Mouse (Mus musculus) limb, embryonic 13.5 days (tissue): ENCODE measurements around the gene Gnai2. TPM values are rescaled to one million over a fixed set of nuclear protein-coding genes. Genes with fewer than 3 reads are reported as not detected.

Experiments used
- ATAC-seq: fragments of 200-750 bp; cut with Nextera tagmentation; 2 replicates; pipeline ENCODE4 v1.8.0; 2017; ENCODE audit warnings: low read depth, moderate number of reproducible peaks, moderate TSS enrichment; ENCODE audit not compliant: low FRiP score
- H3K27ac ChIP-seq: fragments of 300-500 bp; sonication (generic); 2 replicates; pipeline ENCODE4 v1.5.1; 2015; ENCODE audit warnings: inconsistent platforms, mild to moderate bottlenecking, moderate library complexity
- H3K27me3 ChIP-seq: fragments of 300-500 bp; sonication (generic); 2 replicates; pipeline ENCODE4 v1.6.1; 2015; ENCODE audit warnings: mild to moderate bottlenecking, inconsistent platforms
- H3K36me3 ChIP-seq: fragments of 300-500 bp; sonication (generic); 2 replicates; pipeline ENCODE4 v1.6.1; 2015; ENCODE audit warnings: inconsistent platforms, mild to moderate bottlenecking, moderate library complexity
- H3K4me1 ChIP-seq: fragments of 300-500 bp; sonication (generic); 2 replicates; pipeline ENCODE4 v1.6.1; 2015; ENCODE audit warnings: inconsistent platforms
- H3K4me2 ChIP-seq: fragments of 300-500 bp; sonication (generic); replicated peaks from 2 replicates; pipeline ENCODE4 v1.6.1; 2015; ENCODE audit warnings: inconsistent platforms, mild to moderate bottlenecking, moderate library complexity
- H3K4me3 ChIP-seq: fragments of 300-500 bp; sonication (generic); 2 replicates; pipeline ENCODE4 v1.5.1; 2015; ENCODE audit warnings: moderate library complexity, mild to moderate bottlenecking, inconsistent platforms
- H3K9ac ChIP-seq: fragments of 300-500 bp; sonication (generic); 2 replicates; pipeline ENCODE4 v1.6.1; 2015; ENCODE audit warnings: mild to moderate bottlenecking, inconsistent platforms
- H3K9me3 ChIP-seq: fragments of 300-500 bp; sonication (generic); 2 replicates; pipeline ENCODE4 v1.6.1; 2016; ENCODE audit warnings: inconsistent platforms
- WGBS: fragments of 180-500 bp; shearing (Covaris S2); methylation state at CpG from one replicate; pipeline ENCODE4 v1.1.7; 2015; 5-methylcytosine and 5-hydroxymethylcytosine counted together
- polyA plus RNA-seq: library from polyadenylated mRNA; unstranded; fragments of >200 nt; fragmentation: Nextera tagmentation; extraction: Ambion mirVana; gene quantifications from 2 replicates; pipeline ENCODE4 v1.2.1, GENCODE M21; 2015

Gene Gnai2
- polyA plus RNA-seq, 1 experiment from 2014 or later = 383 TPM

- H3K27ac ChIP-seq = no peak overlapping the region
- no peaks in the 10 kb centered on the region for H3K27me3 ChIP-seq
- H3K9ac ChIP-seq = no peak overlapping the region
- WGBS = 93% methylated on average over 4 of the region's 4 CpGs
- H3K9me3 ChIP-seq = no peaks in the 10 kb centered on the region
- peaks cover 28% of the 10 kb centered on the region for H3K4me1 ChIP-seq
- H3K36me3 ChIP-seq = peaks cover 62% of the 10 kb centered on the region
- ATAC-seq = no peak
- H3K4me2 ChIP-seq = no peak overlapping the region
- H3K4me3 ChIP-seq = no peak overlapping the region
Observed at GRCm38 (mm10) chr9:107615035-107615434, 20.1 kb downstream of the Gnai2 start.

DNA sequence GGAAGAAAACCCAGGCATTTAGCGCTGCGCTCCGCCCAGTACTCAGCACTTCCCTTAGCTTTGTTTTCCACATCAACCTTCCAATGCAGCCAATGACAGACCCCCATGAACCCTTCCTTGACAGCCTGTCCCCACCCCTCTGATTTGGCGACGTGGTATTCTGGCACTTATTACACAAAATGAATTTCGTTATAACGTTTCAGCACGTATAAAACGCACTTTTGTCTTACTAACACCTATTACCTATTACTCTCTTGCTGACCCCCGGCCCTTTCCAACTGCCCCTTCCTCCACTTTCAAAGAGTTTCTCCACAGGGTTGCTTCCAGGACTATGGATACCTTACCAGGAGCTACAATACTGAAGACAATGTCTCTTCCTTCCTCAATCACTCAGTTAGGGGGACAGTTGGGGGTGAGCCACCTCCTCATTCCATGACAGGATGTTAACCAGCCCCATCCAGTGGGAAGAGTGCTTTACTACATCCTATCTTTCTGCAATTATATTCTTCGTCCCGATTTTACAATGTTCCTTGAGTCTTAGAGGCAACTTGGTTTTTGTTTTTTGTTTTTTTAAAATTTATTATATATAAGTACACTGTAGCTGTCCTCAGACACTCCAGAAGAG is 22.1 kb downstream of the Gnai2 start:
- H3K27me3 ChIP-seq = no peaks in the 10 kb centered on the region
- peak overlapping the region; percentile 51 for H3K9ac ChIP-seq
- WGBS = 11% methylated on average over 12 of the region's 12 CpGs

DNA sequence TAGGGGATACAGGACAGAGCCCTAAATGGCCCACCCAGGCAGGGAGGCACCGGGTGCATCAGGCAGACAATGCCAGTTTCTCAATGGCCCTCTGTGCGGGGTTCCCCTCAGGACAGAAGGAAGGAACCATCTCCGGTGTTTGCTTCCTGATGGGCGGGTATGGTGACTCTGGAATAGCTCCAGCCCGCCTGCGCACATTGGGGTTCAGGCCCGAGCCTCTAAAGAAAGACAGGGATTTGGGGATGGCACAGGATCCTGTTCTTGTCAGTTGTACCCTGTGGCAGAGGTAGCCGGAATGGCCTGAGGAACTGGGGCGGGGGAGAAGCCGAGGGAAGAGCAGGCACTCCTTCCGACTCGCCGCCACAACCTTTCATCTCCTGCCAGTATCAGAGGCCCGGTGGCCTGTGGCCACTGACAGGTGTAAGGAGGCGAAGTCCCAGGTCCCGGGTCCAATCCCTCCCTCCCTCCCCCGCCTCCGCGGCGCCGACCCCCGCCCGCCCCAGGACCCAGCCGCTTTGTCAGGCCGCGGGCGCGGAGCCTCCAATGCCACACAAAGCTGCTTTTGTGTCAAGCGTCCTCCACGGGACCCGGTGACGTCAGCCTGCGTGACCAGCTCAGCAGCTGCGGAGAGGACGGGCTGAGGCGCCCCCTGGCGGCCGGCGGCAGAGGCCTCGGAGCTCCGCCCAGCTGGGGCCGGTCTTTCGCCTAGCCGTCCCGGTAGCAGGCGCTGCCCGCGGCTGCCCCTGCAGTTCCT is 22.8 kb downstream of the Gnai2 start:
- H3K9ac ChIP-seq = peak overlapping the region; percentile 66
- ATAC-seq = peak; percentile 90
- peak overlapping the region; percentile 40 for H3K4me3 ChIP-seq
- no peaks in the 10 kb centered on the region for H3K27me3 ChIP-seq
- WGBS = 7% methylated on average over 45 of the region's 48 CpGs
- H3K36me3 ChIP-seq = peaks cover 36% of the 10 kb centered on the region
- peaks cover 53% of the 10 kb centered on the region for H3K4me1 ChIP-seq
- H3K9me3 ChIP-seq = no peaks in the 10 kb centered on the region
- H3K27ac ChIP-seq = peak overlapping the region; percentile 93
- H3K4me2 ChIP-seq = peak overlapping the region; percentile 70

More for the DNA sequence above, 22.1 kb downstream of the Gnai2 start:
- Histone ChIP-seq H3K9me3 (no peaks in the 10 kb centered on the region), H3K4me1 (peaks cover 46% of the 10 kb centered on the region), H3K4me3 (peak overlapping the region; percentile 40), H3K36me3 (peaks cover 43% of the 10 kb centered on the region), H3K27ac (peak overlapping the region; percentile 82; the same call in 1 of the 2 replicates), H3K4me2 (peak overlapping the region; percentile 70)
- ATAC-seq = 0 out of 2 replicates have a peak, but pooled peaks have one; percentile 2

DNA sequence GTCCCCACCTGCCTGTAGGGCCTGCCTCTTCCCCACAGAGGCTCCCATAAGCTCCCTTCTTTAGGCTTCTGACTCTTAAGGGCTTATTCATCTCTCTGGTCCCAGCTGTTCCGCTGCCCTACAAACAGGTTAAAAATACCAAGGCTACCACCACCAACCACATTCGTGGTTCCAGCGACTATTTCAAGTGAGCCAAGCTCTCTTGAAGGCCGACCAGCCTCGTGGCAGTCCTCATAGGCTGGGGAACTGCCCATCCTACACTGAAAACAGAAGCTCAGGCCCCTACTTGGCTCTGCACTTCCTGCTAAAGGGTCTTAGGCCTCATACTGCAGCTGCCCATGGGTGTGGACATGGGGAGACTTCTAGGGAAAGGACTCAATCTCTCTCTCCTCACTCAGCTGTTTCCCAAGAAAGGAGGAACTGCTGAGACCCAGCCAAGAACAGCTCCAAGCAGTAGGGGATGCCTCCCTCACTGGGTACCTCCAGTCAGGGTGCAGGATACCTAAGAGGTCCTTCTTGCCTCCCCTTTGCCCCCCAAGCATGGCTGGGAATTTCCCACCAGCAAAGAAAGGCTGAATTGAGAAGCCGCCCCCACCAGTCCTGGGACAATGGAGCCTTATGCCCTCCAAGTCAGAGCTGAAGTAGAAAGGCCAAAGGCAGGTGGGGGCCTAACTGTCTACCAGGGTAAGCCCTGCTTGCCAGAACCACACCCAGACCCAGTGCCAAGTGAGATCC is 23.5 kb downstream of the Gnai2 start:
- Histone ChIP-seq H3K4me2 (peak overlapping the region; percentile 70), H3K9me3 (no peaks in the 10 kb centered on the region), H3K9ac (peak overlapping the region; percentile 66), H3K27me3 (no peaks in the 10 kb centered on the region), H3K27ac (peak overlapping the region; percentile 93), H3K4me3 (peak overlapping the region; percentile 40), H3K4me1 (peaks cover 61% of the 10 kb centered on the region), H3K36me3 (peaks cover 31% of the 10 kb centered on the region)
- WGBS = 73% methylated on average over 6 of the region's 6 CpGs
- 0 out of 2 replicates have a peak, but pooled peaks have one; percentile 2 for ATAC-seq

GRCm38 (mm10) chr9:107609433-107609830 is 25.7 kb downstream of the Gnai2 start:
- Histone ChIP-seq H3K36me3 (peaks cover 9% of the 10 kb centered on the region), H3K4me2 (peak overlapping the region; percentile 63), H3K9ac (no peak overlapping the region), H3K9me3 (no peaks in the 10 kb centered on the region), H3K4me3 (no peak overlapping the region), H3K27ac (peak overlapping the region; percentile 67), H3K27me3 (no peaks in the 10 kb centered on the region), H3K4me1 (peaks cover 82% of the 10 kb centered on the region)
- WGBS = 58% methylated on average over 4 of the region's 4 CpGs
- ATAC-seq = no peak

DNA sequence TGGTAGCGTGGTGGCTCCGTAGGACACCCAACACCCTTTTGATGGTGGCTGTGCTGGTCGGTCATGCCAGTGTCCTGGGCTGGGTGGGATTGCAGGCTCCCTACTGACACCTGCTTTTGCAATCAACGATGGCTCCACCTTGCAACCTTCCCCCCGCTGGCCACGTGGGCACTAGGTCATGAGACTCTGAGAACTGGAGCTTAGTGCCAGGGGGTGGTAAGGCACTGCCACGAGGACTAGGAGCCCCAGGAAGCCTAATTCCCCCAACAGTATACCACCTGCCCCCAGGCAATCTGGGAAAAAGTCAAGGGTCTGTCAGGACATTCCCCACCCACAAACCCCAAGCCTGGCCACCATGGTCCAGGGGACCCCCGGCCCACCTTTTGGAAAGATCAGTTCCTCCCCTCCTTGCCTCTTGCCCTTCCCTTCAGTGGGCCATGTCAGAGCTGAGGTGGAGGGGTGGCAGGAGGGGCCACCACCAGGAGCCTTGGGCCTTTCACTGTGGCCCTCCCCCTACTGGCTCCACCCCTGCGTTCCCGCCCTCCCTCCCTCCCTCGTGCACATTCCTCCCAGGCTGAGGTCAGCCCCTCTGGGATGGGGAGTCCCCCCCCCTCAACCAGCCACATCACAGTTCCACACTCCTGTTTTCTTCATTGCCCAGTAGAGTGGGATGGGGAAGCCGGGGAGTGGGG is 26.3 kb downstream of the Gnai2 start, which contains the start of gene Sema3b:
Gene Sema3b (minus strand): TSS at position 489 of the 692 bp plus-strand sequence.
- H3K4me1 ChIP-seq = peaks cover 88% of the 10 kb centered on the region
- peaks cover 3% of the 10 kb centered on the region for H3K36me3 ChIP-seq
- H3K9ac ChIP-seq = peak within 1 kb of the TSS; percentile 35
- peak; percentile 14; the same call in 1 of the 2 replicates for ATAC-seq
- no peak within 1 kb of the TSS for H3K4me3 ChIP-seq
- no peaks in the 10 kb centered on the region for H3K9me3 ChIP-seq
- no peaks in the 10 kb centered on the region for H3K27me3 ChIP-seq
- WGBS = 38% methylated on average over 11 of the region's 12 CpGs
- H3K4me2 ChIP-seq = peak within 1 kb of the TSS; percentile 63
- peak within 1 kb of the TSS; percentile 67 for H3K27ac ChIP-seq

GRCm38 (mm10) chr9:107607653-107608245 is 27.4 kb downstream of the Gnai2 start:
- no peaks in the 10 kb centered on the region for H3K27me3 ChIP-seq
- peaks cover 91% of the 10 kb centered on the region for H3K4me1 ChIP-seq
- peak overlapping the region; percentile 67; the same call in 1 of the 2 replicates for H3K27ac ChIP-seq
- H3K9me3 ChIP-seq = no peaks in the 10 kb centered on the region
- ATAC-seq = no peak
- no peaks in the 10 kb centered on the region for H3K36me3 ChIP-seq
- peak overlapping the region; percentile 63 for H3K4me2 ChIP-seq
- WGBS = 52% methylated on average over 9 of the region's 9 CpGs
- H3K9ac ChIP-seq = peak overlapping the region; percentile 35
- no peak overlapping the region for H3K4me3 ChIP-seq

DNA sequence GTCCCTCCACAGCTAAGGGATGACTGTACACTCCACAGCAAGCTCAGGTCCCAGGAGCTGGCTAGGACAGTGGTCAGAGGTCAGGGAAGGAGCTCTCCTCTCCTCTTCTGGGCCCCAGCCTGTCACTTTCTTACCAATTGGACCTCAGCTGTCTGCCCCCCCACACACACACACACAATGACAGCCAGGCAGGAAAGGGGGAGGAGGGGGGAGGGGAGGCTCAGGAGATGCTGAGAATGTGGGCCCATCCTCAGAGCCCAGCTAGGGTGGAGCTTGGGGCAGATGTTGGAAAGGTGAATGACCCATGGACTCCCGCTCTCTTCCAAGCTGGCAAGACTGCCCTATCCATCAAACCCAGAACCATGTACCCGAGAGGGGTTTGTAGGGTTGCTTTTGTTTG is 28.1 kb downstream of the Gnai2 start:
- 65% methylated on average over 2 of the region's 2 CpGs for WGBS
- Histone ChIP-seq H3K27me3 (no peaks in the 10 kb centered on the region), H3K4me1 (peaks cover 93% of the 10 kb centered on the region), H3K9me3 (no peaks in the 10 kb centered on the region), H3K9ac (peak overlapping the region; percentile 62), H3K4me2 (peak overlapping the region; percentile 63), H3K36me3 (no peaks in the 10 kb centered on the region), H3K4me3 (peak overlapping the region; percentile 33), H3K27ac (peak overlapping the region; percentile 67)
- ATAC-seq = no peak

DNA sequence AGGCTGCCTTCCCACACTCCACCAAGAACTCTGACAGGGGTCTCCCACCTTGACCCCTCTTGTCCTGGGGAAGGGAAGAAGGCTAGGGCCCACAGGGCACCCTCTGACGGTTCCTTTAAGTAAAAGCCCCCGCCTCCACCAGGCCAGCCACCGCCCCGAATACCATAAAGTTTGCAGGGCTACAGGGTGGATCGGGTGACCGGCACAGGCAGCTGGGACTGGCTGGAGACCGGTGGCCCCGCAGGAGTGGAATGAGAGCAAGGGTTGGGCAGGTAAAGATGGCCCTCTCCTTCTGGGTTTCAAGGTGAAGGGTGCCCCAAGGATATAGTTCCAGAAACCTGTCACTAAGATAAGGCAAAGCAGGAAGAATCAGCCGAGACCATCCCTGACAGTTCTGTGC is 28.6 kb downstream of the Gnai2 start:
- Histone ChIP-seq H3K27me3 (no peaks in the 10 kb centered on the region), H3K4me1 (peaks cover 92% of the 10 kb centered on the region), H3K36me3 (no peaks in the 10 kb centered on the region), H3K4me2 (peak overlapping the region; percentile 63), H3K4me3 (peak overlapping the region; percentile 33), H3K27ac (peak overlapping the region; percentile 67), H3K9ac (peak overlapping the region; percentile 62), H3K9me3 (no peaks in the 10 kb centered on the region)
- no peak for ATAC-seq
- WGBS = 3% methylated on average over 9 of the region's 9 CpGs

DNA sequence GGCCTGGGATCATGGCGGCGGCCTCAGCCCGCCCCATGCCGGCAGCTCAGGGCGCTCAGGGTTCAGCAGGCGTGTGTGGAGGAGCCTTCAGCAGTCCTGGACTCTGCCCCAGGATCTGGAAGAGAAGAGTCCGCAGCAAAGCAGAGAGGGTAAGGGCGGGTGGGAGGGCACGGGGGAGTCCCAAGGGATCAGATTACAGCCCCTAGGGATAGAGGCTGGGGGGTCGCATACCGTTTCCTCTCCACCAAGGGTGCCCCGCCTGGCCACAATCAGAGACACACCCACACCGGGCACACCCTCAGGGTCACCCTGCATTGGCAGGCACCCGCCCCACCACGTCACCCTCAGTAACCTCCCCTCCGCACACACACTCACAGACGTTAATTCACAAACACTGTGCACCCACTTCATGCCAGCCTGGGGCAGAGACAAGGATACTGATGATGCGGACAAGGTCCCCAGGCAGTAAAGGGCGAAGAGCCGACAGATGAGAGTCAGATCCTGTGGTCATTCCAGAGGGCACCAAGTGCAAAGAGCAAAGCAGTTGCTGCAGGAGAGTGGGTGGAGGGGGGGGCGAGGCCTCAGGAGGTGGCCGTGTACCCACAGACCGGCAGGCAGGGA is 30.0 kb downstream of the Gnai2 start:
- H3K4me3 ChIP-seq = no peak overlapping the region
- WGBS = 32% methylated on average over 23 of the region's 23 CpGs
- peaks cover 77% of the 10 kb centered on the region for H3K4me1 ChIP-seq

More for the DNA sequence above, 30.0 kb downstream of the Gnai2 start:
- no peaks in the 10 kb centered on the region for H3K36me3 ChIP-seq
- H3K9me3 ChIP-seq = no peaks in the 10 kb centered on the region
- H3K27me3 ChIP-seq = 0 out of 2 replicates have a peak, but pooled peaks cover 2% of the 10 kb centered on the region
- peak overlapping the region; percentile 45; the same call in 1 of the 2 replicates for H3K9ac ChIP-seq
- ATAC-seq = no peak
- H3K27ac ChIP-seq = peak overlapping the region; percentile 65; the same call in 1 of the 2 replicates
- H3K4me2 ChIP-seq = peak overlapping the region; percentile 63
